Mouse (Mus musculus) splenic B cell, adult 2 months (primary cell): ENCODE measurements around the gene Mllt3.

ENCODE experiments used
- DNase-seq: peaks from one replicate; pipeline ENCODE4 v3.0.0-alpha.2; 2011; ENCODE audit warnings: low read depth, low spot score
- H3K27me3 ChIP-seq: 2 replicates; pipeline ENCODE4 v1.6.1; 2012; ENCODE audit warnings: mild to moderate bottlenecking, low read length, moderate library complexity, mixed read lengths; ENCODE audit not compliant: control insufficient read depth, poor library complexity, insufficient read depth, severe bottlenecking
- H3K36me3 ChIP-seq: 2 replicates; pipeline ENCODE4 v1.6.1; 2012; ENCODE audit warnings: mild to moderate bottlenecking, low read length, moderate library complexity, mixed read lengths; ENCODE audit not compliant: control insufficient read depth, poor library complexity, insufficient read depth, severe bottlenecking

Gene Mllt3

GRCm38 (mm10) chr4:87852461-87852860 lies 180.7 kb downstream of the Mllt3 start:
- Histone ChIP-seq H3K36me3 (no peaks in the 10 kb centered on the region), H3K27me3 (no peaks in the 10 kb centered on the region)
- DNase-seq, result no peak

GRCm38 (mm10) chr4:87850051-87850450 lies 183.1 kb downstream of the Mllt3 start:
- Histone ChIP-seq H3K27me3 (no peaks in the 10 kb centered on the region), H3K36me3 (no peaks in the 10 kb centered on the region)
- no peak for DNase-seq

- Histone ChIP-seq H3K36me3 (no peaks in the 10 kb centered on the region), H3K27me3 (no peaks in the 10 kb centered on the region)
- DNase-seq, result no peak
These were observed 188.4 kb downstream of the Mllt3 start for GRCm38 (mm10) chr4:87844668-87845210.

GRCm38 (mm10) chr4:87840210-87840910 lies 192.8 kb downstream of the Mllt3 start:
- Histone ChIP-seq H3K27me3 (no peaks in the 10 kb centered on the region), H3K36me3 (no peaks in the 10 kb centered on the region)
- no peak for DNase-seq

- Histone ChIP-seq H3K27me3 (no peaks in the 10 kb centered on the region), H3K36me3 (no peaks in the 10 kb centered on the region)
- no peak for DNase-seq
These were observed 194.4 kb downstream of the Mllt3 start for GRCm38 (mm10) chr4:87838716-87839115.

- Histone ChIP-seq H3K36me3 (no peaks in the 10 kb centered on the region), H3K27me3 (no peaks in the 10 kb centered on the region)
- no peak for DNase-seq
These were observed 195.4 kb downstream of the Mllt3 start for GRCm38 (mm10) chr4:87837471-87838361.

- no peak for DNase-seq
- Histone ChIP-seq H3K36me3 (no peaks in the 10 kb centered on the region), H3K27me3 (no peaks in the 10 kb centered on the region)
These were observed 196.9 kb downstream of the Mllt3 start for GRCm38 (mm10) chr4:87836257-87836656.

GRCm38 (mm10) chr4:87835191-87835590 lies 198.0 kb downstream of the Mllt3 start:
- no peak for DNase-seq
- no peaks in the 10 kb centered on the region for H3K36me3 ChIP-seq
- H3K27me3 ChIP-seq, result no peaks in the 10 kb centered on the region

GRCm38 (mm10) chr4:87834310-87834709 lies 198.9 kb downstream of the Mllt3 start:
- Histone ChIP-seq H3K36me3 (no peaks in the 10 kb centered on the region), H3K27me3 (no peaks in the 10 kb centered on the region)
- DNase-seq, result no peak

GRCm38 (mm10) chr4:87830794-87831306 lies 202.3 kb downstream of the Mllt3 start:
- peak; percentile 30 for DNase-seq
- Histone ChIP-seq H3K27me3 (no peaks in the 10 kb centered on the region), H3K36me3 (no peaks in the 10 kb centered on the region)

GRCm38 (mm10) chr4:87829426-87830063 lies 203.6 kb downstream of the Mllt3 start:
- Histone ChIP-seq H3K36me3 (no peaks in the 10 kb centered on the region), H3K27me3 (no peaks in the 10 kb centered on the region)
- no peak for DNase-seq

GRCm38 (mm10) chr4:87826336-87826735 lies 206.8 kb downstream of the Mllt3 start:
- peak; percentile 8 for DNase-seq
- no peaks in the 10 kb centered on the region for H3K27me3 ChIP-seq

GRCm38 (mm10) chr4:87823623-87824022 lies 209.5 kb downstream of the Mllt3 start:
- Histone ChIP-seq H3K36me3 (no peaks in the 10 kb centered on the region), H3K27me3 (no peaks in the 10 kb centered on the region)
- DNase-seq, result no peak

More at GRCm38 (mm10) chr4:87826336-87826735, 206.8 kb downstream of the Mllt3 start:
- no peaks in the 10 kb centered on the region for H3K36me3 ChIP-seq

GRCm38 (mm10) chr4:87823191-87823590 lies 210.0 kb downstream of the Mllt3 start:
- H3K27me3 ChIP-seq, result no peaks in the 10 kb centered on the region
- no peaks in the 10 kb centered on the region for H3K36me3 ChIP-seq
- no peak for DNase-seq
